Mouse (Mus musculus) midbrain, embryonic 12.5 days (tissue): ENCODE measurements around the gene Ckap2l. TPM values are rescaled to one million over a fixed set of nuclear protein-coding genes. Genes with fewer than 3 reads are reported as not detected.
A peak's percentile ranks its signal among the peaks of the same experiment; 100 is the strongest.

Experiments used
- ATAC-seq: fragments of 200-750 bp; cut with Nextera tagmentation; 2 replicates; pipeline ENCODE4 v1.8.0; 2017; ENCODE audit warnings: low read depth, moderate TSS enrichment, moderate library complexity; ENCODE audit not compliant: low FRiP score
- H3K27ac ChIP-seq: fragments of 300-500 bp; sonication (generic); replicated peaks from 2 replicates; pipeline ENCODE4 v1.5.1; 2016; ENCODE audit warnings: mild to moderate bottlenecking
- H3K27me3 ChIP-seq: fragments of 300-500 bp; sonication (generic); 2 replicates; pipeline ENCODE4 v1.6.1; 2016; ENCODE audit warnings: mild to moderate bottlenecking
- H3K36me3 ChIP-seq: fragments of 300-500 bp; sonication (generic); 2 replicates; pipeline ENCODE4 v1.6.1; 2016
- H3K4me1 ChIP-seq: fragments of 300-500 bp; sonication (generic); 2 replicates; pipeline ENCODE4 v1.6.1; 2016
- H3K4me2 ChIP-seq: fragments of 300-500 bp; sonication (generic); replicated peaks from 2 replicates; pipeline ENCODE4 v1.6.1; 2016; ENCODE audit warnings: mild to moderate bottlenecking, moderate library complexity
- H3K4me3 ChIP-seq: fragments of 300-500 bp; sonication (generic); 2 replicates; pipeline ENCODE4 v1.5.1; 2016; ENCODE audit warnings: mild to moderate bottlenecking
- H3K9ac ChIP-seq: fragments of 300-500 bp; sonication (generic); replicated peaks from 2 replicates; pipeline ENCODE4 v1.6.1; 2016; ENCODE audit warnings: mild to moderate bottlenecking, moderate library complexity
- H3K9me3 ChIP-seq: fragments of 300-500 bp; sonication (generic); 2 replicates; pipeline ENCODE4 v1.6.1; 2016; ENCODE audit warnings: mild to moderate bottlenecking
- WGBS: fragments of 180-500 bp; shearing (Covaris S2); methylation state at CpG from one replicate; pipeline ENCODE4 v1.1.7; 2016; 5-methylcytosine and 5-hydroxymethylcytosine counted together
- polyA plus RNA-seq: library from polyadenylated mRNA; unstranded; fragments of >200 nt; fragmentation: Nextera tagmentation; extraction: Ambion mirVana; gene quantifications from 2 replicates; pipeline ENCODE4 v1.2.1, GENCODE M21; 2016

Ckap2l gene
- polyA plus RNA-seq, result 46.0 and 48.5 TPM in 2 replicates

DNA sequence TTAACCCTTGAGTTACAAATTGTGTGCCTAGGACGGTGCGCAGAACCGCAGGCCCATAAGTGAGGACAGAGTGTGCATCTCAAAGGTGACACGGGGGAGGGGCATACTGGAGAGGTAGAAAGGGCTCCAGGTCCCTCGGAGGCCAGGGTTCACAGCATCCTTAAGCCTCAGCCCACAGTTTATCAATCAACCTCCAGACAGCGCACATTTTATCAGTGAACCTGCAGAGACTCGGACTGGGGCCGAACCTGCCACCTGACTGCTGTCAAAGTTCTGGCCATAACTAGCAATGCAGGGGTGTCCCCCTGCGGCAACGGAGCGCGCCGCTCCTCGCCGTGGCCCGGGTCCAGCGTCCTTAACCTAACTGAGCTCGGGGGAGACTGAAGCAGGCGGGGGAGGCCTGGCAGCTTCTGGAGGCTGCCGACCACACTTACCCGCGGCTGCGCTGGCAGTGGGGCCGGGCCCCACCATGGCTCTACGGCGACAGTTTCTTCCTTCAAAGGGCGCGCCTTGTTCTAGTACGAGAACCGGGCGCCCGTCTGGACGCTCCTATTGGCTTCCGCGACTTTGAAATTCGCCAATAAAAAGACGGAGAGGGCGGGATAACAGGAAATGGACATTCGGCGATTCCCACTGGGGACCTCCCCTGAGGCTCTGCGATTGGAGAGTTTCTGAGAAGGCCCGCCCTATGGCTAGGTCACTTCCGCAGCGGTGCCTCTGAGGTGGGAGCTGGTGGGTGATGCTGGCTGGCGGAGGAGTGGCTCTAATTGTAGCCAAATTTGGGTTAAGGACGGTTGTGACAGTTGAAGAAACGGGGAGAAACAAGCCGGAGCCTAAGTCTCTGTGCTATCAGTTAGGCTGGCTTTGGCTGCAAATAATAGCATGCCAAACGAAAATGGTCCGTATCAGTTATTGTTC, at the start of gene Ckap2l:
Gene Ckap2l, minus strand, starts transcription at position 542 of the 918 bp plus-strand sequence.
- Histone ChIP-seq H3K27me3 (no peaks in the 10 kb centered on the region), H3K9me3 (no peaks in the 10 kb centered on the region), H3K27ac (peak within 1 kb of the TSS; percentile 93), H3K9ac (peak within 1 kb of the TSS; percentile 73), H3K4me3 (peak within 1 kb of the TSS; percentile 85), H3K4me2 (peak within 1 kb of the TSS; percentile 79), H3K4me1 (peaks cover 21% of the 10 kb centered on the region), H3K36me3 (peaks cover 9% of the 10 kb centered on the region; the same call in 1 of the 2 replicates)
- peak; percentile 100 for ATAC-seq
- WGBS, result under 1% methylated on average over 50 of the region's 50 CpGs

GRCm38 (mm10) chr2:129338138-129338621, 41.2 kb upstream of the Ckap2l start:
- no peak overlapping the region for H3K4me3 ChIP-seq
- WGBS, result 77% methylated on average over 6 of the region's 6 CpGs

DNA sequence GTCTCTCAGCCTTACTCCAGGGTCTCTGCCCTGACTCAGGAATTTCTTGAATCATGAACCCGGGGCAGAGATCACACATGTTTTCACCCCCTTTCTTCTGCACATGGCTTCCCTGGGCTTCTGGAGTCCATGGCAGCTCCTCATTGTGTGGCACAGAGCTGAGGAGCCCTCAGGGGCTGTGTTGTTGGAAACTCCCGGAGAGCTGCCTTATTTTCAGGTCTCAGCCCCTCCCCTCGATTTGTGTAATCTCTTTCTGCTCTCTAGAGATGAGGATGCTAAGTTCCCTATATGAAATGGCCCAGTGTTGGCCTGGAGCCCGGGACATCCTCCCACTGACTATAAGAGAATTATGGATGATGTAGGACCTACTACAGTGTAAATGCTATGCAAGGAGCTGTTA, 36.5 kb upstream of the Ckap2l start:
- H3K27me3 ChIP-seq, result no peaks in the 10 kb centered on the region
- H3K4me1 ChIP-seq, result no peaks in the 10 kb centered on the region
- H3K4me2 ChIP-seq, result no peak overlapping the region
- H3K36me3 ChIP-seq, result no peaks in the 10 kb centered on the region
- ATAC-seq, result no peak
- no peaks in the 10 kb centered on the region for H3K9me3 ChIP-seq
- no peak overlapping the region for H3K9ac ChIP-seq
- H3K4me3 ChIP-seq, result no peak overlapping the region
- H3K27ac ChIP-seq, result no peak overlapping the region
- WGBS, result 66% methylated on average over 4 of the region's 4 CpGs

More at GRCm38 (mm10) chr2:129338138-129338621, 41.2 kb upstream of the Ckap2l start:
- peaks cover 7% of the 10 kb centered on the region for H3K9me3 ChIP-seq
- no peaks in the 10 kb centered on the region for H3K4me1 ChIP-seq
- H3K4me2 ChIP-seq, result no peak overlapping the region
- H3K9ac ChIP-seq, result no peak overlapping the region
- H3K27me3 ChIP-seq, result no peaks in the 10 kb centered on the region
- no peak overlapping the region for H3K27ac ChIP-seq
- no peaks in the 10 kb centered on the region for H3K36me3 ChIP-seq
- no peak for ATAC-seq

- ATAC-seq, result no peak
- Histone ChIP-seq H3K4me3 (no peak overlapping the region), H3K4me1 (no peaks in the 10 kb centered on the region), H3K27ac (no peak overlapping the region), H3K9ac (no peak overlapping the region), H3K4me2 (no peak overlapping the region), H3K9me3 (no peaks in the 10 kb centered on the region), H3K36me3 (no peaks in the 10 kb centered on the region), H3K27me3 (no peaks in the 10 kb centered on the region)
- 91% methylated on average over 13 of the region's 13 CpGs for WGBS
Measured at GRCm38 (mm10) chr2:129330540-129330939, 33.5 kb upstream of the Ckap2l start.

DNA sequence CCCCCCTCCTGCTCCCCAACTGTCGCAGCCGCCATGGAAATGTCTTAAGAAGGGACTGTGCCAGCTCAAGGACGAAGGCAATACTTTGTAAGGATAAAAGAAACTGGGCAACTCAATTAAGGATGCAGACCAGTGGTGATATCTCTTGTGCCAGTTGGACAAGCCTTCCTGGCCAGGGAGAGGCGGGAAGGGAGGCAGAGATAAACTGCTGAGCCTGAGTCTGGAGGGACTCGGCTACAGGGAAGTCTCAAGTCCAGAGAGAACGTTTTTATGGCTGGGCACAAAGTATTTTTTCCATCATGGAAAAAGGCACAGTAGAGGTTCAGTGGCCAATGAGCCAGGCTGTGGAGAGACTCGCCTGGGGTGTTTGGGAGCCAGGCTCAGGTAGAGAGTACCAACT, 33.0 kb upstream of the Ckap2l start:
- no peaks in the 10 kb centered on the region for H3K36me3 ChIP-seq
- WGBS, result 71% methylated on average over 7 of the region's 7 CpGs
- no peaks in the 10 kb centered on the region for H3K27me3 ChIP-seq
- H3K4me2 ChIP-seq, result no peak overlapping the region
- no peak overlapping the region for H3K4me3 ChIP-seq
- H3K4me1 ChIP-seq, result no peaks in the 10 kb centered on the region
- ATAC-seq, result no peak
- H3K9me3 ChIP-seq, result no peaks in the 10 kb centered on the region
- H3K27ac ChIP-seq, result no peak overlapping the region
- no peak overlapping the region for H3K9ac ChIP-seq

DNA sequence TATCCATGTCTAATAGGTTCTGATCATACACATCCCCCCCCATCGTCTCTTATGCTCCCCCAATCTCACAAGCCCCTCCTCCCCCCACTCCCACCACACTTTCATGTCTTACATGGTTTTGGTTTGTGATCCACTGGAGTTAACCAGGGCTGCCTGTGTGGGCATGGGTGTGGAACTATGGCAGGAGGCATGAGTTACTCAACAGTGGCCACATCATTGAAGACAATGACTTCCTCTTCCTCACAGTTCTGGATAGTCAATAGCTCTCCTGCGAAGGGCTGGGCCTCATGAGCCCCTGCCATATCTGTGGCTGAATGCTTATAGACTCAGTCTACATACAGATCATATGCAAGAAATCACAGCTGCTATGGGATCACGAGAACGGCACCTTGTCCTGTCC, 31.2 kb upstream of the Ckap2l start:
- ATAC-seq, result no peak
- Histone ChIP-seq H3K9me3 (no peaks in the 10 kb centered on the region), H3K27ac (no peak overlapping the region), H3K27me3 (no peaks in the 10 kb centered on the region), H3K36me3 (no peaks in the 10 kb centered on the region), H3K4me3 (no peak overlapping the region), H3K4me2 (no peak overlapping the region), H3K9ac (no peak overlapping the region), H3K4me1 (no peaks in the 10 kb centered on the region)
- 82% methylated on average over 4 of the region's 4 CpGs for WGBS

DNA sequence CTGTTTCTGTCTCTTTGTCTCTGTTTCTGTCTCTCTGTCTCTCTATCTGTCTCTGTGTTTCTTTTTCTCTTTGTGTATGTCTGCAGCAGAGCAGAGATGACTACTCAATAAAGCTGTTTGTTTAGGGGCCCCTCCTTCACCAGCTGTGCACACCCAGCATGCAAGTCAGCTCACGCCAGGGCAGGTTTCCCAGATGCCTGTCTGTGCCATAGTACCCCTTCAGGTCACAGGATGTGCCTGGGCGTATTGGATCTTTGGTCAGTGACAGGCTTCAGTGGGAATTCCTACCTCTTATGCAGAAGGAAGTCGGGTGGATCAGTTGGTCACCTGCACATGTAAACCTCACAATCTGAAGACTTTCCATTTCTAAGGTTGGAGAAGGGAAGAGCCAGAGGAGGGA, 27.2 kb upstream of the Ckap2l start:
- WGBS, result 83% methylated on average over 3 of the region's 3 CpGs

GRCm38 (mm10) chr2:129322117-129322635, 25.2 kb upstream of the Ckap2l start:
- WGBS, result 61% methylated on average over 1 of the region's 1 CpGs
- no peak overlapping the region for H3K4me2 ChIP-seq
- H3K27me3 ChIP-seq, result no peaks in the 10 kb centered on the region
- no peaks in the 10 kb centered on the region for H3K36me3 ChIP-seq
- no peak overlapping the region for H3K9ac ChIP-seq
- no peak overlapping the region for H3K27ac ChIP-seq
- no peak overlapping the region for H3K4me3 ChIP-seq
- no peaks in the 10 kb centered on the region for H3K4me1 ChIP-seq
- H3K9me3 ChIP-seq, result no peaks in the 10 kb centered on the region
- no peak for ATAC-seq

More for the DNA sequence above, 27.2 kb upstream of the Ckap2l start:
- Histone ChIP-seq H3K36me3 (no peaks in the 10 kb centered on the region), H3K4me1 (no peaks in the 10 kb centered on the region), H3K27ac (no peak overlapping the region), H3K27me3 (no peaks in the 10 kb centered on the region), H3K9ac (no peak overlapping the region), H3K4me2 (no peak overlapping the region), H3K4me3 (no peak overlapping the region), H3K9me3 (no peaks in the 10 kb centered on the region)
- ATAC-seq, result no peak

- Histone ChIP-seq H3K4me1 (no peaks in the 10 kb centered on the region), H3K4me2 (no peak overlapping the region), H3K9me3 (no peaks in the 10 kb centered on the region; the same call in 1 of the 2 replicates), H3K9ac (no peak overlapping the region), H3K4me3 (no peak overlapping the region), H3K27ac (no peak overlapping the region), H3K36me3 (no peaks in the 10 kb centered on the region), H3K27me3 (no peaks in the 10 kb centered on the region)
- WGBS, result 81% methylated on average over 8 of the region's 8 CpGs
- no peak for ATAC-seq
Measured at GRCm38 (mm10) chr2:129320033-129320605, 23.1 kb upstream of the Ckap2l start.

DNA sequence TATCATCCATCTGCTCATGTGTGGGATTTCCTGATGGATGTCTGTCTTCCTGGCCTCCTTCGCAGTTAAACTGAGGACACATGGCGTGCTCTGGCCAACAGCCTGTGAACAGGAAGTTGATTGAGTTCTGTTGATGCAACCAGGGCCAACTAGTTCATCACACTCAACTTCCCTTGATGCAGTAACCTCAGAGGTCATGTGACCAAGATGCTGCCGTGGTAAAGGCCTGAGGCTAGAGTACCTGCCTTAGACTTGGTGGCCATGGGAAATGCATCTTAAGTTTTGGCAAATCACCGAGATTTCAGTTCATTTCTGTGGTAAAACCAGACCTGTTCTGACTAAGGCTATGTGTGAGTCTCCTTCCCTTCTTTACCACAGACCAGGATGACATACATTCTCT, 18.8 kb upstream of the Ckap2l start:
- no peak overlapping the region for H3K4me3 ChIP-seq
- H3K4me2 ChIP-seq, result no peak overlapping the region
- H3K27ac ChIP-seq, result no peak overlapping the region
- no peaks in the 10 kb centered on the region for H3K36me3 ChIP-seq
- H3K9me3 ChIP-seq, result no peaks in the 10 kb centered on the region; the same call in 1 of the 2 replicates
- 90% methylated on average over 4 of the region's 4 CpGs for WGBS
- no peaks in the 10 kb centered on the region for H3K27me3 ChIP-seq
- no peak for ATAC-seq
- H3K4me1 ChIP-seq, result peaks cover 4% of the 10 kb centered on the region; the same call in 1 of the 2 replicates
- H3K9ac ChIP-seq, result no peak overlapping the region

DNA sequence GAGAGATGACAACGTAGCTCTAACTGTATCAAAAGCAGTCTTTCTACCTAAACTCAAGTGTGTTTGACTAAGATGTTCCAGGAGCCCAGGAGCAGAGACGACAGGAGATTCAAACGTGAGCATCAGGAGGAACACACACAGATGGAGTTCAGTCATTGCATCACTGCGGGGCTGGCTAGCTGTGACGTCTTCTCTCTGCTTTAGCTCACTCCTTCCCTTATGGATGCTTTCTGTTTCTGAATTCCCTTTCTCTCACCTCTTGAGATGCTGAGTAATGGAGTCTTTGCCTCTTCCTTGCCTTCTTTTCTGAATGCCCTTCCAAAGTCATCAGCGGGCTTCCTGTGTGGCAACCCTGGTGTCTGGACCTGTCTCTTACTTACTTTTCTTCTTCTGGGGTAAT, 17.9 kb upstream of the Ckap2l start:
- H3K4me1 ChIP-seq, result peaks cover 4% of the 10 kb centered on the region; the same call in 1 of the 2 replicates
- no peaks in the 10 kb centered on the region for H3K36me3 ChIP-seq
- H3K27me3 ChIP-seq, result no peaks in the 10 kb centered on the region
- H3K4me3 ChIP-seq, result no peak overlapping the region
- H3K9me3 ChIP-seq, result no peaks in the 10 kb centered on the region; the same call in 1 of the 2 replicates
- H3K4me2 ChIP-seq, result no peak overlapping the region
- H3K9ac ChIP-seq, result no peak overlapping the region
- H3K27ac ChIP-seq, result no peak overlapping the region
- no peak for ATAC-seq
- 83% methylated on average over 6 of the region's 6 CpGs for WGBS

DNA sequence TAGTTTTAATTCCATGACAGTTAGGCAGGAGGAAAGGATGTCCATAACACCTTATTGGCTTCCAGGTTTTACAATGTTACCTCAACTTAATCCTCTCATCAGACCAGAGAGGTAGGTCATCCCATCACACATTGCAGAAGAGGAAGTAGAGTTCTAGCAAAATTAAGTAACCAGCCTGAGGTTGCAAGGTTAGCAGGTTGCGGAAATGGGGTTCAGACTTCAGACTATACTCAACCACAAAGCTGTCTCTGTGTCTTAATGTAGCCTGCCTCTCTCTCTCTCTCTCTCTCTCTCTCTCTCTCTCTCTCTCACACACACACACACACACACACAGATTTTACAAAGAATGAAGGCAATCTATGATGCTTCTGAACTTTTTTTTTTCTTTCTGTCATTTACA, 16.9 kb upstream of the Ckap2l start:
- no peak overlapping the region for H3K4me3 ChIP-seq

More for the DNA sequence above, 16.9 kb upstream of the Ckap2l start:
- H3K4me1 ChIP-seq, result peaks cover 4% of the 10 kb centered on the region; the same call in 1 of the 2 replicates
- H3K27ac ChIP-seq, result no peak overlapping the region
- no peaks in the 10 kb centered on the region for H3K36me3 ChIP-seq
- H3K9me3 ChIP-seq, result no peaks in the 10 kb centered on the region; the same call in 1 of the 2 replicates
- no peak for ATAC-seq
- no peak overlapping the region for H3K9ac ChIP-seq
- 100% methylated on average over 1 of the region's 1 CpGs for WGBS
- H3K4me2 ChIP-seq, result no peak overlapping the region
- H3K27me3 ChIP-seq, result no peaks in the 10 kb centered on the region
